Mouse (Mus musculus): ENCODE measurements around the gene Mecom. TPM values are rescaled to one million over a fixed set of nuclear protein-coding genes. Genes with fewer than 3 reads are reported as not detected.

Gene Mecom
- polyA plus RNA-seq, 1 experiment, result 7.3 TPM

- TF ChIP-seq POLR2A (IDR thresholded peaks at IDR 0.05; ENCODE audit: borderline replicate concordance, extremely low read depth, insufficient read depth, insufficient read length, poor library complexity, severe bottlenecking) (no peak), CTCF (IDR thresholded peaks at IDR 0.05; ENCODE audit: borderline replicate concordance, extremely low read depth, insufficient read depth, insufficient read length) (no peak)
- no peak for DNase-seq (ENCODE audit: low read depth)
These were observed 91.9 kb downstream of the Mecom start for GRCm38 (mm10) chr3:30455902-30456301.

DNA sequence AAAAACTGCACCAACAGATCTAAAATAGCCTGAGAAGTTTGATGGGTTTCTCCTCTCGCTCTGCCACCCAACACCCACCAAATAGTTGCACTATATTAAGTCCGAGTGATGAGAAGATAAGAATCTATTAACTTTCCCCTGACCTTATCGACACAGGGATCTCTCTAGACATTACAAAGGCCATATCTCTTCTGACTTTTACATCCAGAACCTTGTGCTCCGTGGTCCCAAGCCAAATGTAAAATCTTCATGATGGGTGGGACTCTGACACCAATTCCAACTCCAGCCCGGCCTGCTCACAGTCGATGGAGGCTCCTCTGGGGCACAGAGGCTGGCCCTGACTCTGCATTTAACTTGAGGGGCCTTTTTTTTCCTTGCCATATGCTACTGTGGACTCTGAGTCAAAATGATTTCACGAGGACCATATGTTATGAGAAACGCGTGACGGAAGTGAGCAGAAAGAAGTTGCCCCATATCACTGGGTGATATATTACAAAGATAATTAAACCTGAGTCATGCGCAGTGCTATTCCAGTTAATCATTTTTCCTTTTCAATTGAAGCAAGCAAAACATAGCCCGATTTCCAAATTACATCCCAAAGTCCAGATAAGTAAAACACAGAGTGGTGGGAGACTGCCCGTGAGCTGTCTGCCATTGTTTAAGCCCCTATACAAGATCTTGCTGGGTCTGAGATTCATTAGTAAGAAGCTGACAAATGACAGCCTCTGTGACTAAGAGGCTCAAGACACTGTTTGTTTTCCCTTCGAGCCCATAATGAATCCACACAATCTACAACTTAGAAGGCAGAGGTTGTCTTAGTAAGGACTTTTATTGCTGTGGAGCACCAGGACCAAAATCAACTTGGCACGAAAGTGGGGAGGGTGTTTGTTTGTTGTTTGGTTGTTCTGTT is 94.0 kb downstream of the Mecom start:
- DNase-seq (ENCODE audit: low read depth), result no peak
- no peak for TF ChIP-seq POLR2A (IDR thresholded peaks at IDR 0.05; ENCODE audit: borderline replicate concordance, extremely low read depth, insufficient read depth, insufficient read length, poor library complexity, severe bottlenecking)

DNA sequence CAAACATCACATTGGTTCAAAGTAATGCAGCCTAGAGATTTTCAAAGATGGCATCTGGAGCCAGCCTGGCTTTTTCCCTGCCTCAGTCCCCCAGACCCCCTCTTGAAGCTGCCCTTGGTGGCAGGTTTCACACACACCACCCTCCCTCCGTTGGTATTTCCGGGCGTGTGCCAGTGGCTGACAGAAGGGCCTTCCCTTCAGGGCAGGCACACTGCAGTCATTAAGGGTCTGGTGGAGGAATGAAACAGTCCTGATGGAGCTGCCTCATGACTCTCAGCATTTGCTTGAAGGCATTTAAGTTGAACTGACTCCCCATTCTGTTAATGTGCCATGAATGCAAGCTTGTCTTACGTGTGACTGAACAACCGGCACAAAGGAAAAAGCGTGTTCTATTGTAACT is 94.8 kb downstream of the Mecom start:
- no peak for DNase-seq (ENCODE audit: low read depth)
- TF ChIP-seq POLR2A (IDR thresholded peaks at IDR 0.05; ENCODE audit: borderline replicate concordance, extremely low read depth, insufficient read depth, insufficient read length, poor library complexity, severe bottlenecking) (no peak), CTCF (IDR thresholded peaks at IDR 0.05; ENCODE audit: borderline replicate concordance, extremely low read depth, insufficient read depth, insufficient read length) (no peak)

- no peak for TF ChIP-seq CTCF (IDR thresholded peaks at IDR 0.05; ENCODE audit: borderline replicate concordance, extremely low read depth, insufficient read depth, insufficient read length)
- TF ChIP-seq POLR2A (IDR thresholded peaks at IDR 0.05; ENCODE audit: borderline replicate concordance, extremely low read depth, insufficient read depth, insufficient read length, poor library complexity, severe bottlenecking), result no peak
- DNase-seq (ENCODE audit: low read depth), result no peak
These were observed 95.3 kb downstream of the Mecom start for GRCm38 (mm10) chr3:30452511-30452910.

- TF ChIP-seq POLR2A (IDR thresholded peaks at IDR 0.05; ENCODE audit: borderline replicate concordance, extremely low read depth, insufficient read depth, insufficient read length, poor library complexity, severe bottlenecking) (no peak), CTCF (IDR thresholded peaks at IDR 0.05; ENCODE audit: borderline replicate concordance, extremely low read depth, insufficient read depth, insufficient read length) (no peak)
- DNase-seq (ENCODE audit: low read depth), result no peak
These were observed 97.4 kb downstream of the Mecom start for GRCm38 (mm10) chr3:30450206-30450965.

- no peak for TF ChIP-seq POLR2A (IDR thresholded peaks at IDR 0.05; ENCODE audit: borderline replicate concordance, extremely low read depth, insufficient read depth, insufficient read length, poor library complexity, severe bottlenecking)
- TF ChIP-seq CTCF (IDR thresholded peaks at IDR 0.05; ENCODE audit: borderline replicate concordance, extremely low read depth, insufficient read depth, insufficient read length), result peak; percentile 30; the same call in 1 of the 2 replicates
- no peak for DNase-seq (ENCODE audit: low read depth)
These were observed 99.2 kb downstream of the Mecom start for GRCm38 (mm10) chr3:30448624-30449023.

- TF ChIP-seq POLR2A (IDR thresholded peaks at IDR 0.05; ENCODE audit: borderline replicate concordance, extremely low read depth, insufficient read depth, insufficient read length, poor library complexity, severe bottlenecking) (no peak), CTCF (IDR thresholded peaks at IDR 0.05; ENCODE audit: borderline replicate concordance, extremely low read depth, insufficient read depth, insufficient read length) (no peak)
- no peak for DNase-seq (ENCODE audit: low read depth)
These were observed 101.8 kb downstream of the Mecom start for GRCm38 (mm10) chr3:30445970-30446442.

DNA sequence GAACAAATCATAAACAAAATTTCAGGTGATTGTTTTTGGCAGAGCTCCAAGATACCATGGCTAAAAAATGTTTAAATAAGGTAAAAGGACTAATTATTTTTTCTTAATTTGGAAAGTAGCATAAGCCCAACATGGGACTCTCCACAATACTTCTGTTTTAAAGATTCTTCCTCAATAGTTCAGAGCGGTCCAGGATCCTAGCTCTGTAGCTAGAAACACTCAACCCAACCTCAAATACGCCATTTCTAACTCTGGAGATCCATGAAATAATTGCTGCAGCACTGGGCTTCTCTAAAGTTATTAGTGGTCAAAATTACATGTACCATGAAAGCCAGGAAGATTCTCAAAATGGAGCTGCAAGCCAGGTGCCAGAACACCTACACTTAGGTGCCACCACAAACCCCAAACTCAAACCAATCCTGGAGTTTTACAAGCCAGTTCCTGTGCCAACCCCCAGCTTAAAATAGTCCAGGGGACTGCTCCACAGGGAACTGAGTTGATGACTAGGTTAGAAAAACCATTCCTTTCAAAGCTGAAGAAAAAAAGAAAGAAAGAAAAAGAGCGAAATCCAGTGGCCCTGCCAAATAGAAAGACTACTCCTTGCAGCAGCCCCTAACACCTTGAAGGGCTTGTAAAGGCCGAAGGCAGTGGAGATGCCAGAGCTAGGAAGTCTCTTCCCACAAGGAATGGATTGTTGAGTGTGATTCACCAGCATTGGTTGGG is 102.4 kb downstream of the Mecom start:
- DNase-seq (ENCODE audit: low read depth), result no peak
- TF ChIP-seq POLR2A (IDR thresholded peaks at IDR 0.05; ENCODE audit: borderline replicate concordance, extremely low read depth, insufficient read depth, insufficient read length, poor library complexity, severe bottlenecking) (no peak), CTCF (IDR thresholded peaks at IDR 0.05; ENCODE audit: borderline replicate concordance, extremely low read depth, insufficient read depth, insufficient read length) (no peak)

- no peak for TF ChIP-seq POLR2A (IDR thresholded peaks at IDR 0.05; ENCODE audit: borderline replicate concordance, extremely low read depth, insufficient read depth, insufficient read length, poor library complexity, severe bottlenecking)
- TF ChIP-seq CTCF (IDR thresholded peaks at IDR 0.05; ENCODE audit: borderline replicate concordance, extremely low read depth, insufficient read depth, insufficient read length), result no peak
- DNase-seq (ENCODE audit: low read depth), result no peak
These were observed 106.2 kb downstream of the Mecom start for GRCm38 (mm10) chr3:30441646-30442045.

DNA sequence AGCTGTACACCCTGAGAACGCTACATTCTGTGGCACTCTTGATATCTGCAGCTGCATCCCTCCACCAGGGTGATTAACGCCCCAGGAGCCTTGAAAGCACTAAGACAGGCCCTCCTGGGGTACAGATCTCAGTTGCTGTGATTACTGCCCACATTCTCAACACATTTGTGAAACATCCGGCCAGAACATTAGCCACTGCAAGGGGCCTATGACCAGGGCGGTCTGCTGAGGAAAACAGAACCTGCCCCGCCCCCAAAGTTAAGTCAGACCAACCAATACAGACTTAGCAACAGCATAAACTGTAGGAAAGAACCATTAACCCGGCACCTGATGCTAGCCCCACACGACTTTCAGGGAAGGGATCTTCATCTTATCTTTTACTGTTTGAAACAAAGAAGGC is 109.8 kb downstream of the Mecom start:
- no peak for DNase-seq (ENCODE audit: low read depth)
- no peak for TF ChIP-seq POLR2A (IDR thresholded peaks at IDR 0.05; ENCODE audit: borderline replicate concordance, extremely low read depth, insufficient read depth, insufficient read length, poor library complexity, severe bottlenecking)
- TF ChIP-seq CTCF (IDR thresholded peaks at IDR 0.05; ENCODE audit: borderline replicate concordance, extremely low read depth, insufficient read depth, insufficient read length), result no peak

DNA sequence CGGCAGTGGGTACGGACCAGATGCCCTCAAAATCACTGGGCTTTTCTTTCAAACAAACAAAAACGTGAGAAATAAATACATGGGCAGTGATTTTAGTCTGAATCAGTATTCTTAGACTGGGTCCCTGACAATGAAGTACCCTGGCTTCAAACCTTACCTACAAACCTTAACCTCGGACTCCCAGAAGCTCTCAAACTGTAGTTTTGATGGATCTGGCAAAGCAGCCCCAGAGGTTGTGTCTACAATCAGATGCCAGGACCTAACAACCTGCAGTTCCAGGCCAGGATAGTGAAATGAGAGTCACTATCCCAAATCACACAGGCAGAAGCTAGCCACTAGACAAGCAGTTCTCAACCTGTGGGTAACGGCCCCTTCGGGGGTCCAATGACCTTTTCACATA is 111.2 kb downstream of the Mecom start:
- DNase-seq (ENCODE audit: low read depth), result no peak
- TF ChIP-seq CTCF (IDR thresholded peaks at IDR 0.05; ENCODE audit: borderline replicate concordance, extremely low read depth, insufficient read depth, insufficient read length) (no peak), POLR2A (IDR thresholded peaks at IDR 0.05; ENCODE audit: borderline replicate concordance, extremely low read depth, insufficient read depth, insufficient read length, poor library complexity, severe bottlenecking) (no peak)

All from brain, embryonic 14.5 days (tissue).